Mouse (Mus musculus) heart, embryonic 16.5 days (tissue): Measurements from ENCODE around the gene Olfr713. TPM values are rescaled to one million over a fixed set of nuclear protein-coding genes. Genes with fewer than 3 reads are reported as not detected.

Source experiments
- ATAC-seq: fragments of 200-750 bp; cut with Nextera tagmentation; replicated peaks from 2 replicates; pipeline ENCODE4 v1.8.0; 2017; ENCODE audit warnings: moderate number of reproducible peaks; ENCODE audit not compliant: insufficient read depth, low FRiP score; ENCODE audit errors: extremely low read depth
- H3K27ac ChIP-seq: fragments of 300-500 bp; sonication (generic); 2 replicates; pipeline ENCODE4 v1.5.1; 2014; ENCODE audit warnings: mild to moderate bottlenecking, low read length, control low read depth, moderate library complexity
- H3K27me3 ChIP-seq: fragments of 300-500 bp; sonication (generic); 2 replicates; pipeline ENCODE4 v1.6.1; 2014; ENCODE audit warnings: low read length, mixed read lengths; ENCODE audit not compliant: control insufficient read depth, insufficient read depth
- H3K36me3 ChIP-seq: fragments of 300-500 bp; sonication (generic); 2 replicates; pipeline ENCODE4 v1.6.1; 2014; ENCODE audit not compliant: control insufficient read depth, insufficient read depth
- H3K4me1 ChIP-seq: fragments of 300-500 bp; sonication (generic); 2 replicates; pipeline ENCODE4 v1.6.1; 2014; ENCODE audit warnings: low read length, mixed read lengths; ENCODE audit not compliant: control insufficient read depth, insufficient read depth
- H3K4me2 ChIP-seq: fragments of 300-500 bp; sonication (generic); 2 replicates; pipeline ENCODE4 v1.6.1; 2014; ENCODE audit warnings: low read depth, mild to moderate bottlenecking, control low read depth, low read length
- H3K4me3 ChIP-seq: fragments of 300-500 bp; sonication (generic); 2 replicates; pipeline ENCODE4 v1.5.1; 2014; ENCODE audit warnings: mild to moderate bottlenecking, control low read depth, low read length
- H3K9ac ChIP-seq: fragments of 300-500 bp; sonication (generic); 2 replicates; pipeline ENCODE4 v1.6.1; 2014; ENCODE audit warnings: low read length, control low read depth
- H3K9me3 ChIP-seq: fragments of 300-500 bp; sonication (generic); replicated peaks from 2 replicates; pipeline ENCODE4 v1.6.1; 2016; ENCODE audit warnings: low read length; ENCODE audit not compliant: control insufficient read depth
- WGBS: fragments of 180-500 bp; shearing (Covaris S2); extraction: QIAGEN DNeasy Blood & Tissue Kit; methylation state at CpG from one replicate; pipeline ENCODE4 v1.1.7; 2014; 5-methylcytosine and 5-hydroxymethylcytosine counted together
- polyA plus RNA-seq: library from polyadenylated mRNA; unstranded; fragments of >200 nt; fragmentation: Nextera tagmentation; extraction: Ambion mirVana; gene quantifications from 2 replicates; pipeline ENCODE4 v1.2.1, GENCODE M21; 2015

Gene Olfr713
- polyA plus RNA-seq, 1 experiment from 2014 or later: not detected

DNA sequence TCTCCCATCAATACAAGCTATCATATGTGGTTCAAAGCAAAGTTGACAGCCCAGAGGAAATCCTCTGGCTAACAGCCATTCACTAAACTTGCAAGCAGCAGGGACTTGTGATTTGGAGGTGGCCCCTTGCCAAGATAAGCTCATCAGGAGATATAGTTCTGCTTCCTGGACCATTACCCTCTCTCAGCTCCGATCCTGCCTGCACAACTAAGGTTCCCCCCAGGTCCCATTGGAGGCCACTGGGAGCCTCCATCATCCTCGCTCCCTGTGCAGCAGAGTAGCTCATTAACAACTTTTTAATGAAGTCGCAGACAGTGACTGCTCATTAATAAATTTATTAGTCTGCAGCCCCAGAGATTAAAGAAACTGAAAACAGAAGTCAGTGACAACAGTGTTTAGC, 16.6 kb downstream of the Olfr713 start:
- H3K4me1 ChIP-seq: no peaks in the 10 kb centered on the region
- no peak overlapping the region for H3K9ac ChIP-seq
- no peak overlapping the region for H3K27ac ChIP-seq
- H3K9me3 ChIP-seq: no peaks in the 10 kb centered on the region
- no peaks in the 10 kb centered on the region for H3K36me3 ChIP-seq
- 31% methylated on average over 3 of the region's 3 CpGs for WGBS
- ATAC-seq: no peak
- H3K27me3 ChIP-seq: no peaks in the 10 kb centered on the region
- H3K4me3 ChIP-seq: no peak overlapping the region
- H3K4me2 ChIP-seq: no peak overlapping the region

DNA sequence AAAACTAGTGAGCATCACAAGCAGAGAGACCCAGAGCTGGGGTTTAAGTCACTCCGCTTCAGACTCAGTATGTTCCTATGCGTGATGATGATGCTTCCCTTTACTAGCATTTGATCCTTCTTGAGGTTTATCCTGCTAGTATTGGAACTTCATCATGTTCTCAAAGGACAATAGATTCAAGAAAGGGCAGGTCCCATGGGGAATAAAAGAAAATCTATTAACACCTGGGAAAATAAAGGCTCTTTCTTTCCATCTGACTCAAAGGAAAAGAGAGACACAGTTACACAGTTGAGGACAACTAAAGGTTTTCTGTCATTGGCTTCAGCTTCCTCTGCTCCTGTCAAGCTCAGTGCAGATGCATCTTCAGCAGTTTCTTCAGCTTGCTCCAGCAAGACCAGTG, 39.7 kb downstream of the Olfr713 start, which contains the start of gene Olfr714:
TSS of gene Olfr714 (plus strand) at position 301 of the 400 bp plus-strand sequence.
- Histone ChIP-seq H3K27ac (no peak within 1 kb of the TSS), H3K9ac (no peak within 1 kb of the TSS), H3K9me3 (no peaks in the 10 kb centered on the region; the same call in 1 of the 2 replicates), H3K4me1 (no peaks in the 10 kb centered on the region), H3K4me2 (no peak within 1 kb of the TSS), H3K36me3 (no peaks in the 10 kb centered on the region), H3K27me3 (no peaks in the 10 kb centered on the region), H3K4me3 (no peak within 1 kb of the TSS)
- no peak for ATAC-seq
- WGBS: 82% methylated on average over 2 of the region's 2 CpGs

Other genes with a start within 250 kb of the Olfr713 start
- not detected in 2 replicates for gene Olfr699, start 238.0 kb upstream of the Olfr713 start, polyA plus RNA-seq
- gene Olfr700, start 222.3 kb upstream of the Olfr713 start, polyA plus RNA-seq: not detected in 2 replicates
- gene Olfr701, start 217.0 kb upstream of the Olfr713 start, polyA plus RNA-seq: not detected in 2 replicates
- gene Olfr702, start 197.3 kb upstream of the Olfr713 start, polyA plus RNA-seq: not detected in 2 replicates
- gene Olfr703, start 187.8 kb upstream of the Olfr713 start, polyA plus RNA-seq: not detected in 2 replicates
- not detected in 2 replicates for gene Olfr704, start 168.0 kb upstream of the Olfr713 start, polyA plus RNA-seq
- not detected in 2 replicates for gene Olfr705, start 154.3 kb upstream of the Olfr713 start, polyA plus RNA-seq
- not detected in 2 replicates for gene Olfr706, start 143.0 kb upstream of the Olfr713 start, polyA plus RNA-seq
- gene Olfr707, start 129.9 kb upstream of the Olfr713 start, polyA plus RNA-seq: not detected in 2 replicates
- gene Olfr1532-ps1, start 123.2 kb upstream of the Olfr713 start, polyA plus RNA-seq: not detected in 2 replicates
- not detected in 2 replicates for gene Olfr709-ps1, start 99.0 kb upstream of the Olfr713 start, polyA plus RNA-seq
- gene Olfr710, start 82.9 kb upstream of the Olfr713 start, polyA plus RNA-seq: not detected in 2 replicates
- gene Olfr6, start 67.2 kb upstream of the Olfr713 start, polyA plus RNA-seq: not detected in 2 replicates
- gene Olfr711, start 55.7 kb upstream of the Olfr713 start, polyA plus RNA-seq: not detected in 2 replicates
- gene Olfr2, start 25.1 kb upstream of the Olfr713 start, polyA plus RNA-seq: not detected in 2 replicates
- not detected in 2 replicates for gene Olfr714, start 39.8 kb downstream of the Olfr713 start, polyA plus RNA-seq
- not detected in 2 replicates for gene Olfr17, start 62.0 kb downstream of the Olfr713 start, polyA plus RNA-seq
- gene Olfr715b, start 79.2 kb downstream of the Olfr713 start, polyA plus RNA-seq: not detected in 2 replicates
- gene Olfr715, start 99.9 kb downstream of the Olfr713 start, polyA plus RNA-seq: not detected in 2 replicates
- not detected in 2 replicates for gene Olfr716, start 107.2 kb downstream of the Olfr713 start, polyA plus RNA-seq
- not detected in 2 replicates for gene Nlrp14, start 135.8 kb downstream of the Olfr713 start, polyA plus RNA-seq
- not detected in 2 replicates for gene Rbmxl2, start 178.3 kb downstream of the Olfr713 start, polyA plus RNA-seq